Mouse (Mus musculus): ENCODE results near the gene Fam111a.

Gene Fam111a

DNA sequence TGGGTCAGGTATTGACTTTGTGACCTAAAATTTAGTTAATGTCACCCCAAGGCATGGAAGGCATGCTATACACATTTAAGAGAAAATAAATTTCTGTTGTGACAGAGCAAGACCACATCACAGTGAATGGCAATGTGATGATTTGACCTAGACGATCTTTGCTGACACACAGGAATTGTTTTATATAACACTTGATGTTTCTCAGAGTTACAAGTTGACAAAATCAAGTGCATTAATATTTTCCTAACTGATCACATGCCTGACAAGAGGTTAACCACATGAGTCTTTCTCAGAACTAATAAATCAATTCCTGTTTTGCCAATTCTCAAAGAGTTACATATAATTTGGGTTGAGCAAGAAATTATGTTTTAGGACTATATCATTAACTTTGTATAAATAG lies 68.1 kb downstream of the Fam111a start:
- no peak for DNase-seq (ENCODE audit: low spot score in 2 of 2)

- DNase-seq (ENCODE audit: low spot score in 2 of 2) = no peak
These were observed 87.6 kb downstream of the Fam111a start, which contains the start of gene Glyat for GRCm38 (mm10) chr19:12633176-12633575. Gene Glyat, plus strand, starts transcription at chr19:12633308.

DNA sequence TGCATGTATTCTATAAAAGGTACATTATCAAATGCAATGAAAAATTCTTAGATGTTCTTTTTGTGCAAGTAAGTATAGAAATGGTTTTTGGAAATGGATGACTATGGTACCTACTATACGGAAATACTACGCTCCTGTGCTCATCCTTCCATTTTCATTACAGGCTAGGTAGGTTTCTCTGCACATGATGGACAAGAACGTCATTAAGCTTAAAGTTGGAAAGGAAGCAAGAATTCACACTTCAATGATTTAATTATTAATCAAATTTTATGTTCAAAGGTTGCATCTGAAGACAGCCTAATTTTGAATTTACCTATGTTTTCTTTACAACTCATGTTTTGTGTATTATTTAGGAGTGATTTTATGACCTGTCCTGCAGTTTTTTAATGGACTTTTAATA lies 88.7 kb downstream of the Fam111a start:
- DNase-seq (ENCODE audit: low spot score in 2 of 2) = no peak

- DNase-seq (ENCODE audit: low spot score in 2 of 2) = no peak
These were observed 89.4 kb downstream of the Fam111a start for GRCm38 (mm10) chr19:12634963-12635362.

GRCm38 (mm10) chr19:12636863-12637262 lies 91.3 kb downstream of the Fam111a start:
- no peak for DNase-seq (ENCODE audit: low spot score in 2 of 2)

GRCm38 (mm10) chr19:12638049-12638448 lies 92.5 kb downstream of the Fam111a start:
- DNase-seq (ENCODE audit: low spot score in 2 of 2) = no peak

All from frontal cortex, postnatal 10 days (tissue).